Mouse (Mus musculus): ENCODE data around the gene Ctsl. TPM values are rescaled to one million over a fixed set of nuclear protein-coding genes. Genes with fewer than 3 reads are reported as not detected.

Ctsl gene
- polyA plus RNA-seq, 1 experiment, result 150 TPM

DNA sequence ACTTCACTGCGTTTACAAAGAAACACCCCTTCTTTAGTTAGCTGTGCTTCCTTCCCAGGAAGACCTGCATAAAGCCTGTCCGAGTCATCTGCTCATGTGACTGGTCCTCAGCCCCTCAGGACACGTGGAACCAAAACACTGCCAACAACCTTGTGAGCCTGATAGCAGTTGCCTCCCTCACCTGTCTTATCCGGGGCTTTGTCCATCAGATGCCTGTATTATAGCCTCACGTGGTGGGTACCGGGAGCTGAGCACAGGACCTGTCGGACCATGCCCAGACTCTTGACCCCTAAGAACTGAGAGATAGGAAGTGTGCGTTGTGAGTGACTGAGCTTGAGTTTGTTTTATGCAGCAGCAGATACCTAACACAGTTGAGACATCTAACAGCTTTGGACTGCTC lies 26.3 kb upstream of the Ctsl start:
- DNase-seq, result no peak
- no peak for TF ChIP-seq POLR2A (IDR thresholded peaks at IDR 0.05; ENCODE audit: borderline replicate concordance, insufficient read depth, low read length)
- no peak for TF ChIP-seq CTCF (IDR thresholded peaks at IDR 0.05; ENCODE audit: borderline replicate concordance, insufficient read depth, low read depth, low read length)
- Histone ChIP-seq H3K4me3 (replicated peaks; ENCODE audit: insufficient read depth, low read depth, low read length) (no peak overlapping the region), H3K27ac (ENCODE audit: insufficient read depth, low read length) (no peak overlapping the region), H3K4me1 (ENCODE audit: control insufficient read depth, insufficient read depth, low read length) (no peaks in the 10 kb centered on the region), H3K27me3 (ENCODE audit: control insufficient read depth, insufficient read depth, low read length) (no peaks in the 10 kb centered on the region)
- 65% methylated on average over 8 of the region's 8 CpGs for WGBS

DNA sequence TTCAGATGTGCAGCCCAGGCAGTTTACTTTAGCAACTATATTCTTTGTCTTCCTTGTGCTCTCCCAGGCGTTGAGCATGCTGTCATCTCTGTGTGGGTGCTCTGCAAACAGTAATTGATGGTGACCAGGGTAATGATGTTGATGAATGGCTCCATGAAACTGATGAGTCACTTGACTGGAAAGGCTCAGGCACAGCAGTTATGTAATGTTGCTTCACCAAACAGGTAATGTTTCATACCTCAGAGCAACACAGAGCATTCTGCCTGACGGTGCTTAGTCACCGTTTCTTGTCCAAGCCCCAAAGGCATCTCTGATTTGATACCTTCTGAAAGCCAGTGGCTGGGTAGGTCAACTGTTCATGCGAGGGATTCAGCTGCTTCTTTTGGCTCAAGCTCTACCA lies 17.7 kb upstream of the Ctsl start:
- H3K27me3 ChIP-seq (ENCODE audit: control insufficient read depth, insufficient read depth, low read length), result no peaks in the 10 kb centered on the region
- TF ChIP-seq POLR2A (IDR thresholded peaks at IDR 0.05; ENCODE audit: borderline replicate concordance, insufficient read depth, low read length) (no peak), CTCF (IDR thresholded peaks at IDR 0.05; ENCODE audit: borderline replicate concordance, insufficient read depth, low read depth, low read length) (no peak)
- H3K4me1 ChIP-seq (ENCODE audit: control insufficient read depth, insufficient read depth, low read length), result no peaks in the 10 kb centered on the region
- no peak for DNase-seq
- H3K4me3 ChIP-seq (replicated peaks; ENCODE audit: insufficient read depth, low read depth, low read length), result no peak overlapping the region
- 48% methylated on average over 4 of the region's 4 CpGs for WGBS
- H3K27ac ChIP-seq (ENCODE audit: insufficient read depth, low read length), result no peak overlapping the region

DNA sequence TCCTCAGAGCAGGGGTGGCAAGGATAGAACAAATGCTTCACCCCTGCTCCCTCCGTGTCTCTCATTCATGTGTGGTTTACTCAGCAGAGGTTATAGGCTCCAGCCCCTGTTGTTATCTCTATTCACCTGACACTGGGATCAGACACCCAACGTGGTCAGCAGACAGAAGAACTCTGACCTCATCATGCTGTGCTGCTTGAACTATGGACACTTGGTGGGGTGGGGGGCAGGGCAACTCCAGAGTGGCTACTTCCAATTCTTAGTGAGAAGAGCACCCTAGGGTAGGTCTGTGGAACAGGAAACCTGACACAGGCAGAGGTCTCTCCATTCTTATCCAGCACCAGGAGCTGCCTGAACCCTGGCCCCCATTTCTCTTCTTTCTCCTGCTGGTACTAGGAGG lies 15.4 kb upstream of the Ctsl start:
- no peaks in the 10 kb centered on the region for H3K4me1 ChIP-seq (ENCODE audit: control insufficient read depth, insufficient read depth, low read length)
- no peak overlapping the region for H3K27ac ChIP-seq (ENCODE audit: insufficient read depth, low read length)
- WGBS, result 30% methylated on average over 2 of the region's 2 CpGs
- no peak for TF ChIP-seq POLR2A (IDR thresholded peaks at IDR 0.05; ENCODE audit: borderline replicate concordance, insufficient read depth, low read length)
- no peak for DNase-seq
- H3K4me3 ChIP-seq (replicated peaks; ENCODE audit: insufficient read depth, low read depth, low read length), result no peak overlapping the region
- H3K27me3 ChIP-seq (ENCODE audit: control insufficient read depth, insufficient read depth, low read length), result no peaks in the 10 kb centered on the region

DNA sequence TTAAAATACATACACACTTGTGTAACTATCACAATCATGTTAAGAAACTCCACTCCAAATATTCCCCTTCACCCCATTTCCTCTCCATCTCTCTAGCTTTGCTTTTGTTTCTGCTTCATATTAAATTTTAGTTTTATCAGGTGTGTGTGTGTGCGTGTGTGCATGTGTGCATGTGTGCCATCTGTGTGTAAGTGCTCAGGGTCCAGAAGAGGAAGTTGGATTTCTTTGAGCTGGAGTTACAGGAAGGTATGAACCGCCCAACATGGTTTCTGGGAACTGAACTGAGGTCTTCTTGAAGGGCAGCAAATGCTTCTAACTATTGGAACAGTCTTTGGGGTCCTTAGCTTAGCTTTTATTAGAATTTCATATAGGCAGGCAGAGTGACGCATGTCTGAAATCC lies 14.2 kb upstream of the Ctsl start:
- WGBS, result 89% methylated on average over 3 of the region's 3 CpGs
- H3K4me1 ChIP-seq (ENCODE audit: control insufficient read depth, insufficient read depth, low read length), result no peaks in the 10 kb centered on the region
- H3K27ac ChIP-seq (ENCODE audit: insufficient read depth, low read length), result no peak overlapping the region
- no peak overlapping the region for H3K4me3 ChIP-seq (replicated peaks; ENCODE audit: insufficient read depth, low read depth, low read length)
- DNase-seq, result no peak
- no peak for TF ChIP-seq POLR2A (IDR thresholded peaks at IDR 0.05; ENCODE audit: borderline replicate concordance, insufficient read depth, low read length)
- TF ChIP-seq CTCF (IDR thresholded peaks at IDR 0.05; ENCODE audit: borderline replicate concordance, insufficient read depth, low read depth, low read length), result no peak
- no peaks in the 10 kb centered on the region for H3K27me3 ChIP-seq (ENCODE audit: control insufficient read depth, insufficient read depth, low read length)

DNA sequence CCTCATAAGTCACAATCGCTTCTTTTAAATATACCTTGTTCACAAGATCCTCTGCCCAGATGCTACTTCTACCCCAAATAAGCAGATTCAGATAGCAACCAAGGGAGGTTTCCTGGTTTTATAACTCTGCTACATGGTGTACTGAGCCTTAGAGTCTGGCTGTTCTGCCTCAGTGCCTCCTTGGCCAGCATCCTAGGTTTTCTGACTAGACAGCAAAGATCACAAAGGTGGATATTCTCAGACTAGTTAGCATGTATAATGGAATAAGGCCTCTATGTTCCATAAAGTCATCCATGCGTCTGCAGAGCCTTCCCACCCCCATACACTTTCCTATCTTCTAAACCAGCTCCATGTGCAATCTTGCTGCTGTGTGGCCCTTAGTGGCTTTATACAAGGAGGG lies 9.6 kb upstream of the Ctsl start:
- Histone ChIP-seq H3K27me3 (ENCODE audit: control insufficient read depth, insufficient read depth, low read length) (no peaks in the 10 kb centered on the region), H3K4me3 (replicated peaks; ENCODE audit: insufficient read depth, low read depth, low read length) (no peak overlapping the region), H3K27ac (ENCODE audit: insufficient read depth, low read length) (no peak overlapping the region), H3K4me1 (ENCODE audit: control insufficient read depth, insufficient read depth, low read length) (no peaks in the 10 kb centered on the region)
- no peak for TF ChIP-seq CTCF (IDR thresholded peaks at IDR 0.05; ENCODE audit: borderline replicate concordance, insufficient read depth, low read depth, low read length)
- no peak for TF ChIP-seq POLR2A (IDR thresholded peaks at IDR 0.05; ENCODE audit: borderline replicate concordance, insufficient read depth, low read length)
- WGBS, result 92% methylated on average over 2 of the region's 2 CpGs
- no peak for DNase-seq

DNA sequence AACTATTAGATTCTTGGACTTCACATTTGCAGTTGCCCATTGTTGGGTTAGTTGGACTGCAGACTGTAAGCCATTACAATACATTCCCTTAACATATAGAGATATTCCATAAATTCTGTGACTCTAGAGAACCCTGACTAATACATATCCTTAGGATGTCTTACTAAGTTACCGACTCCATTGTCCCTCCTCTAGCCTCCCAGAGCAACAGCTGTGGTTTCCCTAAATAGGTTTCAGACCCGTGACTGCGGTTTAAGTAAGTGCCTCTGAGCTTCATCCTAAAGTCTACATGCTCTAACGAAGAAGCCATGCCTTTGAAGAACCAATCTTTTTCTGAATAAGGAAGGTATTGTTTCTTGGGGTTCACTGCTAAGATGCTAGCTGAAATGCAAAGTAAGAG lies 7.9 kb upstream of the Ctsl start:
- no peaks in the 10 kb centered on the region for H3K27me3 ChIP-seq (ENCODE audit: control insufficient read depth, insufficient read depth, low read length)
- WGBS, result 83% methylated on average over 4 of the region's 4 CpGs
- no peak for DNase-seq
- H3K4me3 ChIP-seq (replicated peaks; ENCODE audit: insufficient read depth, low read depth, low read length), result no peak overlapping the region
- no peaks in the 10 kb centered on the region for H3K4me1 ChIP-seq (ENCODE audit: control insufficient read depth, insufficient read depth, low read length)
- TF ChIP-seq CTCF (IDR thresholded peaks at IDR 0.05; ENCODE audit: borderline replicate concordance, insufficient read depth, low read depth, low read length) (no peak), POLR2A (IDR thresholded peaks at IDR 0.05; ENCODE audit: borderline replicate concordance, insufficient read depth, low read length) (no peak)
- no peak overlapping the region for H3K27ac ChIP-seq (ENCODE audit: insufficient read depth, low read length)

DNA sequence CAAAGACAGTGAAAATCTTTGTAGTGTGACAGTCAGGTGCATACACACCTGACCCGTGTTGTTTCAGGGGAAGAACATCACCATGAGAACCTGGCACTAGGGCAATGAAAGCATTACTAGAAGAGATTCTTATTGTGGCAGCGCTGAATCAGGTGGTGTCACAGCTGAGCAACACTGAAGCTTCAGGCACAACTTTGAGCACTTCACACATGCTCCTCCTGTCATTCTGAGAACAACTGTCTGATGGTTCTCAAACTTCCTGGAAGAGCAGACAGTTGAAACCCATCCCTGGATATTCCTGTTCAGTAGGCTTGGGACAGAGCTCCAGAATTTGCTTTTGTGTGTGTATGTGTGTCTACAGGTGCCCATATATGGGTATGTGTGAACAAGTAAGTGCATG lies 5.8 kb upstream of the Ctsl start:
- H3K27me3 ChIP-seq (ENCODE audit: control insufficient read depth, insufficient read depth, low read length), result no peaks in the 10 kb centered on the region
- no peak overlapping the region for H3K4me3 ChIP-seq (replicated peaks; ENCODE audit: insufficient read depth, low read depth, low read length)
- TF ChIP-seq POLR2A (IDR thresholded peaks at IDR 0.05; ENCODE audit: borderline replicate concordance, insufficient read depth, low read length) (no peak), CTCF (IDR thresholded peaks at IDR 0.05; ENCODE audit: borderline replicate concordance, insufficient read depth, low read depth, low read length) (no peak)
- DNase-seq, result no peak
- no peak overlapping the region for H3K27ac ChIP-seq (ENCODE audit: insufficient read depth, low read length)
- WGBS, result 92% methylated on average over 2 of the region's 2 CpGs
- no peaks in the 10 kb centered on the region for H3K4me1 ChIP-seq (ENCODE audit: control insufficient read depth, insufficient read depth, low read length)

DNA sequence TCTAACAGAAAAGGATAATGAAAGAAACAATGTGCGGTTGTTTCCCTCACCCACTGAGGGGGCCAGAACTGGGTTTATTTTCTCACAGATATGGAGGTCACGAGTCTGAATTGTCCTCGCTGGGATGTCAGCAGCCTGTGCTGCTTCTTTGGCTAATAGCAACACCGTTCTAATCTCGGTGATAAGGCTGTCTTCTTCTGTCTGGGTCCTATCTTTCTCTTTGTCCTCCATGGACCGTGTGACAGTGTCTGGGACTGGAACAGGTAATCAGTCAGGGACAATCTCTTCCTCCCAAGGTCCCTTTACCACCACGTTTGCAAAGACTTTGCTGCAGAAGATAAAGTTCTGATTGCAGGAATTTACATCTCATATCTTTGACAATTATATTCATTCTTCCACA lies 4.5 kb upstream of the Ctsl start:
- no peaks in the 10 kb centered on the region for H3K27me3 ChIP-seq (ENCODE audit: control insufficient read depth, insufficient read depth, low read length)

DNA sequence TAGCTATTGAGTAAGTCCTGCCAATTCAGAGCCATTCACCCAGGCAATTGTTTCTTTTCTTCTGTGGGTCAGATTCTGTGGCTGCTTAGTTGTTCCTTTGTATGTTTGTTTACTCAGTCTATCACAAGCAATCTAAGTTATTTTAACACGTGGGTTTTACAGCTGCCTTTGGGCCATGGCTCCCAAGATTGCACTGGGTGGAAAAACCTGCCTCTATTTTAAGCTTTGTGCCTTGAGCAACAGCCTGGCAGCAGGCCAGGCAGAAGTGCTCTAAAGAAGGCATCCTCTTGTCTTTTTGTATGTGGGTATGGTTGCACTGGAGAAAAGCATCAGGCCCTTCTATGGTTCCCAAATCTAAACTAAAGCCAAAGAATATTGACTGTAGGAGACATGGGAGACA lies 3.0 kb upstream of the Ctsl start:
- Histone ChIP-seq H3K27me3 (ENCODE audit: control insufficient read depth, insufficient read depth, low read length) (no peaks in the 10 kb centered on the region), H3K27ac (ENCODE audit: insufficient read depth, low read length) (no peak overlapping the region), H3K4me1 (ENCODE audit: control insufficient read depth, insufficient read depth, low read length) (no peaks in the 10 kb centered on the region), H3K4me3 (replicated peaks; ENCODE audit: insufficient read depth, low read depth, low read length) (no peak overlapping the region)
- no peak for TF ChIP-seq POLR2A (IDR thresholded peaks at IDR 0.05; ENCODE audit: borderline replicate concordance, insufficient read depth, low read length)
- no peak for TF ChIP-seq CTCF (IDR thresholded peaks at IDR 0.05; ENCODE audit: borderline replicate concordance, insufficient read depth, low read depth, low read length)
- WGBS, result 24% methylated on average over 1 of the region's 1 CpGs
- DNase-seq, result no peak

More for the DNA sequence above, 4.5 kb upstream of the Ctsl start:
- Histone ChIP-seq H3K27ac (ENCODE audit: insufficient read depth, low read length) (no peak overlapping the region), H3K4me1 (ENCODE audit: control insufficient read depth, insufficient read depth, low read length) (no peaks in the 10 kb centered on the region), H3K4me3 (replicated peaks; ENCODE audit: insufficient read depth, low read depth, low read length) (no peak overlapping the region)
- no peak for TF ChIP-seq CTCF (IDR thresholded peaks at IDR 0.05; ENCODE audit: borderline replicate concordance, insufficient read depth, low read depth, low read length)
- WGBS, result 51% methylated on average over 7 of the region's 7 CpGs
- DNase-seq, result no peak

Measured in cerebellum, adult 2 months (tissue).